Mouse (Mus musculus) left cerebral cortex, postnatal 10 days (tissue): ENCODE data around the gene Neurl2. TPM values are rescaled to one million over a fixed set of nuclear protein-coding genes. Genes with fewer than 3 reads are reported as not detected.
A peak's percentile ranks its signal among the peaks of the same experiment; 100 is the strongest.
"Not testable (repeated sequence)": the region's sequence is repeated elsewhere in the genome, so short reads cannot be mapped to it uniquely, and the experiment has no call there.

ENCODE experiments used
- DNase-seq, 2 experiments: peaks; one replicate each; pipeline ENCODE4 v3.0.0; 2021 to 2022; ENCODE audit warnings: low spot score in 2 of 2, mixed read lengths in 1 of 2; ENCODE audit errors: extremely low spot score in 1 of 2
- intact Hi-C: fragments of 180-260 bp; cut with DNase I; formaldehyde crosslinking; loops from one replicate; pipeline ENCODE4 v1.15.1; 2025
- total RNA-seq, 2 experiments: library from RNA; stranded (reverse); gene quantifications; 2 replicates each; pipeline ENCODE4 v1.2.3; 2021

Gene Neurl2
- total RNA-seq, 2 experiments from 2014 or later, result 5.4 to 6.7 TPM

- intact Hi-C loops, result no loop called here
Measured at GRCm38 (mm10) chr2:164825521-164825920, 7.7 kb downstream of the Neurl2 start.

DNA sequence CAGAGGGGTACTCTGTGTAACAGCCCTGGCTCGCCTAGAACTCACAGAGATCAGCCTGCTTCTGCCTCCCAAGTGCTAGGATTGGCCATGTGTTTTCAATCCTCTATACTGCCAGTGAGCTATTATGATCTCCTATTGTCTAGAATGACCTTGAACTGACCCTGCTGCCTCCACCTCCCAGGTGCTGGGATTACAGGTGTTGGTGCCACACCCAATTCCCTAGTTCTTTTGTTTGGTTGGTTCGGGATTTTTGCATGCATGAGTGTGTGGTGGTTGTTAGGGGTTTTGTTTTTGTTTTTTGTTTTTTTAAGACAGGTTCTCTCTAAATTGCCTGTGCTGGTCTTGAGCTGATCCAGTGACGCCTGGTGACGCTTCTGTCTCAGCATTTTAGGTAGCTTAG is 9.3 kb downstream of the Neurl2 start:
- DNase-seq, result no peak
- intact Hi-C loops, result no loop called here

More at GRCm38 (mm10) chr2:164825521-164825920, 7.7 kb downstream of the Neurl2 start:
- DNase-seq, result no peak

DNA sequence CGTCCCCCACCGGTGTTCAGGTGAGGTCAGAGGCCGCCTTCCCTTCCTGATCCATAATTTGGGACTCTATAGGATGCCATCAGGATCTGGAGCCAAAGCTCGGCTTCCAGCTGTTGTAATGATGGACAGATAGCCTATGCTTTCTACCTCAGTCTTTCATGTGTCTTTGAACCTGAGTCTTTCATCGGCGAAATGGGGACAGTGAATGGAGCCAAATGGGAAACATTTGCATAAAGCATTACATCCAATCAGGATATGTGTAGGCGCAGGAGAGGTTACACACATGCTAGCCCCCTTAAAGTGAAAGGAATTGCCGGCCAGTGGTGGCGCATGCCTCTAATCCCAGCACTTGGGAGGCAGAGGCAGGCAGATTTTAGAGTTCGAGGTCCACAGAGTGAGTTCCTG is 10.1 kb downstream of the Neurl2 start:
- DNase-seq, result no peak
- intact Hi-C loops, result no loop called here

GRCm38 (mm10) chr2:164822636-164823165 is 10.6 kb downstream of the Neurl2 start, which contains the start of gene Zswim1:
Gene Zswim1 (plus strand): TSS chr2:164822686.
- intact Hi-C loops, result no loop called here
- DNase-seq, result peak; percentile 98 to 100

DNA sequence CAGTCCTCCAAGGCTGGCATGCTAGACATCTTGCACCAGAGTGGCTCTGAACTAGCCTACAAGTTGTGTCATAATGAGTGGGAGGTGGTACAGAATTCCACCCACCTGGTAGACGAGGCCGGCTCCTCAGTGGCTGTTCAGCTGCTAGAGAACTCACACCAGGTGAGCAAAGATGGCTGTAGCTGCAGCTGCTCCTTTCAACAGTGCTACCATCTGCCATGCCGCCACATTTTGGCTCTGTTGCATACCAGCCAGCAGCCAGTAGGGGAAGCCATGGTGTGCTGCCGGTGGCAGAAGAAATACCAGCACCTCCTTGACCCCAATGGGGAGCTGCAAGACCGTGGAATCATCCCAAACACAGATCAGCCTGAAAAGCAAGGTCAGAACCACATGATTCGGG is 12.2 kb downstream of the Neurl2 start:
- no peak for DNase-seq
- intact Hi-C loops, result no loop called here

- intact Hi-C loops, result no loop called here
- DNase-seq, result peak in 1 of 2 experiments; percentile 66
Measured at GRCm38 (mm10) chr2:164817703-164818102, 15.6 kb downstream of the Neurl2 start.

- intact Hi-C loops, result no loop called here
- no peak for DNase-seq
Measured at GRCm38 (mm10) chr2:164817206-164817605, 16.1 kb downstream of the Neurl2 start.

DNA sequence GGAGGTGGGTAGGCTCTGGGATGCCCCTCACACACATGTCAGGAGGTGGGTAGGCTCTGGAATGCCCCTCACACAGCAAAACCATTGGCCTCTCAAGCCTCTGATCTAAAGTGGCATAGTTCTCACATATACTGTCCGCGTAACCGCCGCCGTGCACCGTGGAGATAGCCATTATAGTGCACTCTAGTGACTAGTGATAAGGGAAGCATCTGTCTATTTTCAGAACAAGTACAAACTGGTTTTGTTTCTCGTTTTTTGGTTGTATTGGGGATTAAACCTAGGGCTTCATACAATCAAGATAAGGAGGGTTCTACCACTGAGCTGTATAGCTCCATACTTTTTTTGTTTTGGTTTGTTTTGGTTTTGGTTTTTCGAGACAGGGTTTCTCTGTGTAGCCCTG is 17.4 kb downstream of the Neurl2 start:
- intact Hi-C loops, result no loop called here
- no peak for DNase-seq

GRCm38 (mm10) chr2:164815348-164815747 is 17.9 kb downstream of the Neurl2 start:
- intact Hi-C loops, result no loop called here
- no peak for DNase-seq

GRCm38 (mm10) chr2:164813557-164813956 is 19.7 kb downstream of the Neurl2 start:
- intact Hi-C loops, result no loop called here
- DNase-seq, result no peak

GRCm38 (mm10) chr2:164806614-164807013 is 26.6 kb downstream of the Neurl2 start:
- intact Hi-C loops, result no loop called here
- no peak for DNase-seq

DNA sequence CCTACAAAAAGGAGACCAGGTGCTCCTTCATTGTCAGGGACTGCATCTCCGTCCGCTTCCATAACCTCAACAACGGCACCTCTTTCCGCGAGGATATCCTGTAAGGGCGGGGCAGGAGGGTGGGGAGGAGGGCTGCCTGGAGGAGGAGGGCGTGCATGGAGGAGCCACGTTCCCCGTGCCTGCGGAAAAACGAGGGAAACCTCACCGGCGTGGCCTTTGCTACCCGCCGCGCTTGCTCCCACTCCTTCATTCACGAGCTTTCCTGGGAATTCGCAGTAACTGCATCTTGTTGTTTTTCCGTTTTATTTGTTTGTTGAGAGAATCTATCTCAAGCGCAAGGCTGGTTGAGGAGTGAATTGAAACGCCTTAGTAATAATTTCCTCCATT is 27.9 kb downstream of the Neurl2 start:
- intact Hi-C loops, result no loop called here
- DNase-seq, result no peak

DNA sequence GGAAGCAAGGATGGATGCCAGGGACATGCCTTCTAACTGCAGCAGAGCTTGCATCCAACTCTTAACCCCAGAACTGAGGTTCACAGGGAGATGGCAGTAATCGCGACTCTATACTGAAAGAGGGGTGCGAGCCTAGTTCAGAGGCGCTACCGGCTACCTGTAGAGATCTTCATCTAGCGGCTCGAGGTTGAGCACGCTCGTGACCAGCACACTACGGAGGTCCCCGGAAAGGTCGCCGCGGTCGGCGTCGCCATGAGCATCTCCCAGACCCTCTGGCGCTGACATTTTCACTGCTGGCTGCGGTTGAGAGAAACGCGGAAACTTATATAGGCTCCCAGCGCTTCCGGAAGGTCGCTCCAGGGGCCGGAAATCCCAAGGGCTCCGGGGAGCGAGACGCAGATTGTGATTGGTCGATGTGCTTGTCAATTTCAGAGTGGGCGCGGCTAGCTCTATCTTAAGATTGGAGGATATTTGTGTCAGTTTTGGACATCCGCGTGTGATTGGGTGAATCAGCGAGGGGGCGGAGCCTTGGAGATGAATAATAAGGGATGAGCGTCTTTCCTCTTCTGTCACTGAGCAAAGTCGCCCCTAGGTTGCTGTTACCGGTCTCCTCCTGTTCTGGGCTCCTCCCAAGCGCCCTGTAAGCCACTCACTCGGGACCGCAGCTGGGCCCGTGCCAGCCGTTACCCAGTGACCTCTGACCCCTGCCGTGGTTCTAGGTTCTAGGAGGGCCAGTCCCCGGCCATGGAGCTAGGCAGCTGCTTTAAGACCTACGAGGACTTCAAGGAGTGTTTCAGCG is 28.5 kb downstream of the Neurl2 start, which contains the start of the genes Acot8 and Zswim3:
TSS of gene Acot8 (minus strand) at position 350 of the 799 bp plus-strand sequence.
TSS of gene Zswim3 (plus strand) at position 566 of the 799 bp plus-strand sequence.
- peak; percentile 97 to 99 for DNase-seq
- intact Hi-C loops, result no loop called here

DNA sequence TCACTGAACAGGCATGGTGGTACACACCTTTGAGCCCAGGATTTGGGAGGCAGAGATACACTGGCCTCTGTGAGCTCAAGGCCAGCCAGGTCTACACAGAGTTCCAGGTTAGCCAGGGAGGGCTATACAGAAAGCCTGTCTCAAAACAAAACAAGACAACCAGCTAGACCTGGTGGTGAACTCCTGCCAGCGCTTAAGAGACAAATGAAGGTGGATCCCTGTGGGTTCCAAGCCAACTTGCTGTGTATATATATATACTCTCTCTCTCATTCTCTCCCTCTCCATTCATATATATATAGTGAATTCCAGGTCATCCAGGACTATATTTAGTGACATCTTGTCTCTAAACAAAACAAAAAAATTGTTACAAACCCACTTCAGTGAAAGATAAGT is 29.3 kb downstream of the Neurl2 start:
- intact Hi-C loops, result no loop called here
- no peak for DNase-seq

DNA sequence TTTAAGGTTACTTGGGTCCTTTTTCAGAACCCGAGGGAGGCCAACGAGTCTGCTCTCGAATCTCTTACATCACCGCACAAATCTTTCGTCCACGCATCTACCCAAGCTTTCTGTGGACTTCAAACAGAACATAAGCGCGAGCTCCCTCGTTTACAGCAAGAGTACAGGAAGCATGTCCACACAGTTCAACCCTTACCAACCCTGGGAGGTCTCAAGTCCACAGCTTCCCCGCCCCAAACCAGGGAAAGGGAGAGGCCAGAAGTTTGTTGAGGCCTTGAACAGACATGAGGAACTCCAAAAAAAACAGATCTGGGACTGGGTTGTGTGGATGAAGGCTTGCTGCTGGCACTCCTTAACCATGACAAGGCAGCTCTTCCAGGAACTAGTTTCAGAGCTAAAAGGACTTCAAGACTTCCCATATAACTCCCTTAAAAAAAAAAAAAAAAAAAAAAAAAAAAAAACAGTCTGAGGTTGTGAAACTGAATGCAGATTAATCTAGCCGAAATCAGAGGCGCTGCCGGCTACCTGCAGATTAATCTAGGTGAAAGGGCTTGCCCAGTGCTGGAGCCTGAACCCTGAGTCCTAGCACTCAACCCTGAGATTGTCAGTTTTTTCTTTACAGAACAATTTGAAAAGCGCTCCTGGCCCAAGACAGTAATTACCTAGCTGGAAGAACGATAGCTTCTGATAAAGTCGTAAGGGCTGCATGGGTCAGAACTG is 29.9 kb downstream of the Neurl2 start:
- no peak for DNase-seq
- intact Hi-C loops, result no loop called here

GRCm38 (mm10) chr2:164800252-164801004 is 32.8 kb downstream of the Neurl2 start:
- no peak for DNase-seq
- intact Hi-C loops, result no loop called here

DNA sequence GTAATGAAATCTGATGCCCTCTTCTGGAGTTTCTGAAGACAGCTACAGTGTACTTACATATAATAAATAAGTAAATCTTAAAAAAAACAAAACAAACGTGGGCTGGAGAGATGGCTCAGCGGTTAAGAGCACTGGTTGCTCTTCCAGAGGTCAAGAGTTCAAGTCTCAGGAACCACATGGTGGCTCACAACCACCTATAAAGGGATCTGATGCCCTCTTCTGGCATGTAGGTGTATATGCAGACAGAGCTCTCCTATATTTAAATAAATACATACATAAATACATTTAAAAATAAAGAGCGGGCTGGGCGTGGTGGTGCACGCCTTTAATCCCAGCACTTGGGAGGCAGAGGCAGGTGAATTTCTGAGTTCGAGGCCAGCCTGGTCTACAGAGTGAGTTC is 34.7 kb downstream of the Neurl2 start:
- intact Hi-C loops, DNase-seq: not testable (repeated sequence)

- no peak for DNase-seq
- intact Hi-C loops, result no loop called here
Measured at GRCm38 (mm10) chr2:164795868-164796267, 37.4 kb downstream of the Neurl2 start.

- peak; percentile 80 to 91 for DNase-seq
- intact Hi-C loops, result no loop called here
Measured at GRCm38 (mm10) chr2:164794293-164794692, 39.0 kb downstream of the Neurl2 start.
